Mouse (Mus musculus): Measurements from ENCODE around the gene Invs.
"Not testable (repeated sequence)": the region's sequence is repeated elsewhere in the genome, so short reads cannot be mapped to it uniquely, and the experiment has no call there.

The Invs gene

GRCm38 (mm10) chr4:48328042-48328441 is 48.5 kb downstream of the Invs start:
- DNase-seq (ENCODE audit: low spot score), result no peak

GRCm38 (mm10) chr4:48332453-48333051 is 53.0 kb downstream of the Invs start:
- no peak for DNase-seq (ENCODE audit: low spot score)

- peak; percentile 50 for DNase-seq (ENCODE audit: low spot score)
These were observed 55.6 kb downstream of the Invs start for GRCm38 (mm10) chr4:48334927-48335763.

GRCm38 (mm10) chr4:48342705-48343104 is 63.1 kb downstream of the Invs start:
- no peak for DNase-seq (ENCODE audit: low spot score)

- no peak for DNase-seq (ENCODE audit: low spot score)
These were observed 82.8 kb downstream of the Invs start for GRCm38 (mm10) chr4:48362367-48362766.

- DNase-seq (ENCODE audit: low spot score), result no peak
These were observed 91.5 kb downstream of the Invs start for GRCm38 (mm10) chr4:48371037-48371436.

GRCm38 (mm10) chr4:48380940-48381339 is 101.4 kb downstream of the Invs start:
- DNase-seq (ENCODE audit: low spot score), result peak; percentile 85

- DNase-seq (ENCODE audit: low spot score), result no peak
These were observed 102.9 kb downstream of the Invs start for GRCm38 (mm10) chr4:48382506-48382905.

- no peak for DNase-seq (ENCODE audit: low spot score)
These were observed 117.4 kb downstream of the Invs start for GRCm38 (mm10) chr4:48396949-48397348.

- no peak for DNase-seq (ENCODE audit: low spot score)
These were observed 123.6 kb downstream of the Invs start for GRCm38 (mm10) chr4:48403066-48403640.

- DNase-seq (ENCODE audit: low spot score), result not testable (repeated sequence)
These were observed 126.3 kb downstream of the Invs start for GRCm38 (mm10) chr4:48405724-48406491.

- DNase-seq (ENCODE audit: low spot score), result peak; percentile 82
These were observed 127.9 kb downstream of the Invs start for GRCm38 (mm10) chr4:48407350-48408039.

GRCm38 (mm10) chr4:48413473-48413872 is 133.9 kb downstream of the Invs start:
- no peak for DNase-seq (ENCODE audit: low spot score)

GRCm38 (mm10) chr4:48415838-48416335 is 136.3 kb downstream of the Invs start:
- DNase-seq (ENCODE audit: low spot score), result no peak

- DNase-seq (ENCODE audit: low spot score), result no peak
These were observed 139.4 kb downstream of the Invs start for GRCm38 (mm10) chr4:48418831-48419468.

- no peak for DNase-seq (ENCODE audit: low spot score)
These were observed 143.1 kb downstream of the Invs start for GRCm38 (mm10) chr4:48422633-48423032.

- no peak for DNase-seq (ENCODE audit: low spot score)
These were observed 144.2 kb downstream of the Invs start for GRCm38 (mm10) chr4:48423738-48424137.

GRCm38 (mm10) chr4:48427413-48427812 is 147.9 kb downstream of the Invs start:
- DNase-seq (ENCODE audit: low spot score), result no peak

GRCm38 (mm10) chr4:48428054-48428453 is 148.5 kb downstream of the Invs start:
- no peak for DNase-seq (ENCODE audit: low spot score)

GRCm38 (mm10) chr4:48454106-48454773 is 174.7 kb downstream of the Invs start:
- no peak for DNase-seq (ENCODE audit: low spot score)
